Mouse (Mus musculus) frontal cortex, postnatal 36 days (tissue): ENCODE measurements around the gene Lsm2.
"Not testable (repeated sequence)": the region's sequence is repeated elsewhere in the genome, so short reads cannot be mapped to it uniquely, and the experiment has no call there.

Experiments
- DNase-seq, 2 experiments: peaks; one replicate each; pipeline ENCODE4 v3.0.0; 2022; ENCODE audit warnings: low spot score in 2 of 2

Gene Lsm2

GRCm38 (mm10) chr17:35031272-35031671, 49.6 kb downstream of the Lsm2 start:
- DNase-seq: no peak

DNA sequence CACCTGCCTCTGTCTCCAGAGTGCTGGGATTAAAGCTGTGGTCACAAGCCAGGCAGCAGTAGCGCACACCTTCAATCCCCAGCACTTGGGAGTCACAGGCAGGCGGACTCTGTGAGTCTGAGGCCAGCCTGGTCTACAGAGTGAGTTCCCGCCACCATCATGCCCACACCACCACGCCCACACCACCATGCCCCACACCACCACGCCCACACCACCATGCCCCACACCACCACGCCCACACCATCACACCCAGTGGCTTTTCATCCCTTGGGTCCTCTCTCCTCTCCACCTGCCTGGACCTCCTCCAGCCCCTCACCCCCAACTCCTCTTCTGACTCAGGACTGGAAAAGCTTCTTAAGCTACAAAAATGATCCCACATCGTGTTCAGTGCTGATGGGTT, 50.2 kb downstream of the Lsm2 start:
- DNase-seq: no peak

DNA sequence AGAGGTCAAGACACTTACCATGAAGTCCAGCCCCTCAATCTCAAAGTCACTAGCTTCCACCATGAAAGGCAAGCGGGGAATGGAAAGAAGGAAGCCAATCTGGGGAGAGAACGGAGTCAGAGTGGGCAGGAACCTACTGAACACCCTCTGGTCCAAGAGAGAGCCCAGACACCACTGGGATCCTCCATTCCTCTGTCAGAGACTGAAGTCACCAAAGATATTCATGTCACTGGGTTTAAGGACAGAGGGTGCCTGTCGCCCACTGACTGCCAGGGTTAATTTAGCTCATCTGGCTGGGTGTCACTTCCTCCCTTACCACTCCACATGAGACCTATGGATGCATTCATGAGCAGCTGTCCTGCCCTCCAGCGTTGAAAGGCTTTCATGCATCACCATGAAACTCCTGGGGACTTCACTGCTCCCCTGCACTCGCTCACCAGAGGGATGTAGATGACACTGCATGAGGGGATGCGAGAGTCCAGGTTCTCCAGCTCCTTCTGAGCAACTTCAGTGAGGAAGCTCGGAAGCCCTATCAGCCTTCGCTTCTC, 50.7 kb downstream of the Lsm2 start:
- DNase-seq: no peak

- not testable (repeated sequence) for DNase-seq
Measured at GRCm38 (mm10) chr17:35033703-35034102, 52.0 kb downstream of the Lsm2 start.

GRCm38 (mm10) chr17:35034896-35035295, 53.2 kb downstream of the Lsm2 start:
- DNase-seq: no peak
